Mouse (Mus musculus): ENCODE measurements around the gene Nf1. TPM values are rescaled to one million over a fixed set of nuclear protein-coding genes. Genes with fewer than 3 reads are reported as not detected.

Nf1 gene
- polyA plus RNA-seq, 1 experiment from 2014 or later = 6.5 TPM

GRCm38 (mm10) chr11:79504506-79504905 is 165.0 kb downstream of the Nf1 start:
- no peaks in the 10 kb centered on the region for H3K36me3 ChIP-seq
- H3K27ac ChIP-seq = no peak overlapping the region
- no peak overlapping the region for H3K4me3 ChIP-seq
- no peaks in the 10 kb centered on the region for H3K4me1 ChIP-seq
- no peaks in the 10 kb centered on the region for H3K9me3 ChIP-seq (replicated peaks)
- H3K27me3 ChIP-seq (ENCODE audit: low read depth, poor library complexity, severe bottlenecking) = no peaks in the 10 kb centered on the region
- no peak for DNase-seq (ENCODE audit: low spot score)
- 90% methylated on average over 7 of the region's 7 CpGs for WGBS

GRCm38 (mm10) chr11:79511970-79512369 is 172.5 kb downstream of the Nf1 start:
- no peak overlapping the region for H3K4me3 ChIP-seq
- no peaks in the 10 kb centered on the region for H3K27me3 ChIP-seq (ENCODE audit: low read depth, poor library complexity, severe bottlenecking)
- no peaks in the 10 kb centered on the region for H3K4me1 ChIP-seq
- H3K36me3 ChIP-seq = no peaks in the 10 kb centered on the region
- no peaks in the 10 kb centered on the region for H3K9me3 ChIP-seq (replicated peaks)
- H3K27ac ChIP-seq = no peak overlapping the region
- 90% methylated on average over 3 of the region's 3 CpGs for WGBS
- DNase-seq (ENCODE audit: low spot score) = no peak

- Histone ChIP-seq H3K36me3 (no peaks in the 10 kb centered on the region), H3K4me3 (no peak overlapping the region), H3K9me3 (replicated peaks) (no peaks in the 10 kb centered on the region), H3K27me3 (ENCODE audit: low read depth, poor library complexity, severe bottlenecking) (no peaks in the 10 kb centered on the region), H3K4me1 (no peaks in the 10 kb centered on the region), H3K27ac (no peak overlapping the region)
- 84% methylated on average over 6 of the region's 6 CpGs for WGBS
- no peak for DNase-seq (ENCODE audit: low spot score)
Measured at GRCm38 (mm10) chr11:79515331-79515730, 175.8 kb downstream of the Nf1 start.

- Histone ChIP-seq H3K36me3 (no peaks in the 10 kb centered on the region), H3K4me1 (no peaks in the 10 kb centered on the region), H3K27ac (no peak overlapping the region), H3K4me3 (no peak overlapping the region), H3K9me3 (replicated peaks) (no peaks in the 10 kb centered on the region), H3K27me3 (ENCODE audit: low read depth, poor library complexity, severe bottlenecking) (no peaks in the 10 kb centered on the region)
- no peak for DNase-seq (ENCODE audit: low spot score)
- 98% methylated on average over 2 of the region's 2 CpGs for WGBS
Measured at GRCm38 (mm10) chr11:79515798-79516197, 176.3 kb downstream of the Nf1 start.

- H3K9me3 ChIP-seq (replicated peaks) = no peaks in the 10 kb centered on the region
- H3K36me3 ChIP-seq = 0 out of 2 replicates have a peak, but pooled peaks cover 4% of the 10 kb centered on the region
- DNase-seq (ENCODE audit: low spot score) = no peak
- no peak overlapping the region for H3K4me3 ChIP-seq
- WGBS = 96% methylated on average over 6 of the region's 6 CpGs
- no peaks in the 10 kb centered on the region for H3K4me1 ChIP-seq
- no peaks in the 10 kb centered on the region for H3K27me3 ChIP-seq (ENCODE audit: low read depth, poor library complexity, severe bottlenecking)
- no peak overlapping the region for H3K27ac ChIP-seq
Measured at GRCm38 (mm10) chr11:79519299-79519698, 179.8 kb downstream of the Nf1 start.

- Histone ChIP-seq H3K4me3 (no peak overlapping the region), H3K36me3 (0 out of 2 replicates have a peak, but pooled peaks cover 8% of the 10 kb centered on the region), H3K9me3 (replicated peaks) (no peaks in the 10 kb centered on the region), H3K4me1 (no peaks in the 10 kb centered on the region), H3K27ac (no peak overlapping the region), H3K27me3 (ENCODE audit: low read depth, poor library complexity, severe bottlenecking) (no peaks in the 10 kb centered on the region)
- DNase-seq (ENCODE audit: low spot score) = no peak
- WGBS = 83% methylated on average over 1 of the region's 1 CpGs
Measured at GRCm38 (mm10) chr11:79519878-79520291, 180.4 kb downstream of the Nf1 start.

GRCm38 (mm10) chr11:79520772-79521171 is 181.3 kb downstream of the Nf1 start:
- no peak overlapping the region for H3K4me3 ChIP-seq
- no peak for DNase-seq (ENCODE audit: low spot score)
- H3K27me3 ChIP-seq (ENCODE audit: low read depth, poor library complexity, severe bottlenecking) = no peaks in the 10 kb centered on the region
- H3K27ac ChIP-seq = no peak overlapping the region
- H3K9me3 ChIP-seq (replicated peaks) = no peaks in the 10 kb centered on the region
- H3K36me3 ChIP-seq = 0 out of 2 replicates have a peak, but pooled peaks cover 14% of the 10 kb centered on the region
- H3K4me1 ChIP-seq = no peaks in the 10 kb centered on the region

GRCm38 (mm10) chr11:79521930-79522329 is 182.4 kb downstream of the Nf1 start:
- Histone ChIP-seq H3K4me3 (no peak overlapping the region), H3K36me3 (0 out of 2 replicates have a peak, but pooled peaks cover 14% of the 10 kb centered on the region), H3K27me3 (ENCODE audit: low read depth, poor library complexity, severe bottlenecking) (no peaks in the 10 kb centered on the region), H3K27ac (no peak overlapping the region), H3K4me1 (no peaks in the 10 kb centered on the region), H3K9me3 (replicated peaks) (no peaks in the 10 kb centered on the region)
- DNase-seq (ENCODE audit: low spot score) = no peak

GRCm38 (mm10) chr11:79522944-79523343 is 183.5 kb downstream of the Nf1 start:
- Histone ChIP-seq H3K27ac (no peak overlapping the region), H3K36me3 (peaks cover 23% of the 10 kb centered on the region), H3K9me3 (replicated peaks) (no peaks in the 10 kb centered on the region), H3K4me3 (no peak overlapping the region), H3K4me1 (no peaks in the 10 kb centered on the region), H3K27me3 (ENCODE audit: low read depth, poor library complexity, severe bottlenecking) (no peaks in the 10 kb centered on the region)
- 93% methylated on average over 1 of the region's 1 CpGs for WGBS
- DNase-seq (ENCODE audit: low spot score) = no peak

GRCm38 (mm10) chr11:79523560-79524309 is 184.2 kb downstream of the Nf1 start, which contains the start of gene Evi2b:
Gene Evi2b, minus strand, starts transcription at chr11:79523762.
- no peaks in the 10 kb centered on the region for H3K27me3 ChIP-seq (ENCODE audit: low read depth, poor library complexity, severe bottlenecking)
- H3K27ac ChIP-seq = no peak within 1 kb of the TSS
- H3K4me3 ChIP-seq = no peak within 1 kb of the TSS
- no peaks in the 10 kb centered on the region for H3K4me1 ChIP-seq
- WGBS = 90% methylated on average over 10 of the region's 10 CpGs
- peaks cover 31% of the 10 kb centered on the region for H3K36me3 ChIP-seq
- H3K9me3 ChIP-seq (replicated peaks) = no peaks in the 10 kb centered on the region
- no peak for DNase-seq (ENCODE audit: low spot score)

- 93% methylated on average over 1 of the region's 1 CpGs for WGBS
- Histone ChIP-seq H3K27me3 (ENCODE audit: low read depth, poor library complexity, severe bottlenecking) (no peaks in the 10 kb centered on the region), H3K4me3 (no peak overlapping the region), H3K9me3 (replicated peaks) (no peaks in the 10 kb centered on the region), H3K4me1 (no peaks in the 10 kb centered on the region), H3K27ac (no peak overlapping the region), H3K36me3 (peaks cover 32% of the 10 kb centered on the region)
- no peak for DNase-seq (ENCODE audit: low spot score)
Measured at GRCm38 (mm10) chr11:79524310-79524575, 184.8 kb downstream of the Nf1 start.

GRCm38 (mm10) chr11:79526549-79526948 is 187.1 kb downstream of the Nf1 start:
- no peak overlapping the region for H3K4me3 ChIP-seq
- no peaks in the 10 kb centered on the region for H3K4me1 ChIP-seq
- no peak overlapping the region for H3K27ac ChIP-seq
- no peaks in the 10 kb centered on the region for H3K27me3 ChIP-seq (ENCODE audit: low read depth, poor library complexity, severe bottlenecking)
- DNase-seq (ENCODE audit: low spot score) = no peak
- H3K36me3 ChIP-seq = peaks cover 43% of the 10 kb centered on the region
- 94% methylated on average over 3 of the region's 3 CpGs for WGBS
- no peaks in the 10 kb centered on the region for H3K9me3 ChIP-seq (replicated peaks)

- peaks cover 48% of the 10 kb centered on the region for H3K36me3 ChIP-seq
- DNase-seq (ENCODE audit: low spot score) = no peak
- no peaks in the 10 kb centered on the region for H3K9me3 ChIP-seq (replicated peaks)
- H3K27me3 ChIP-seq (ENCODE audit: low read depth, poor library complexity, severe bottlenecking) = no peaks in the 10 kb centered on the region
- H3K4me3 ChIP-seq = no peak overlapping the region
- 82% methylated on average over 15 of the region's 15 CpGs for WGBS
- no peak overlapping the region for H3K27ac ChIP-seq
- H3K4me1 ChIP-seq = no peaks in the 10 kb centered on the region
Measured at GRCm38 (mm10) chr11:79527015-79527738, 187.7 kb downstream of the Nf1 start.
